ENCODE assay signal across 8 mouse cellular contexts in genomic region chr4:43655656-43656338, GRCm38 (mm10). TPM values are rescaled to one million over a fixed set of nuclear protein-coding genes. Genes with fewer than 3 reads are reported as not detected.
DNase-seq lines count a peak whose midpoint lies in the region; ATAC-seq and TF ChIP-seq lines count a peak whose summit lies in the region.

No protein-coding gene starts in this region.

- H3K27ac ChIP-seq in liver, adult 2 months (replicated peaks; ENCODE audit: insufficient read depth, low read depth, low read length): peak overlapping the region; percentile 97
- H3K27ac ChIP-seq in embryonic facial prominence, embryonic 13.5 days: peak overlapping the region; percentile 87
- H3K27ac ChIP-seq in midbrain, embryonic 14.5 days (replicated peaks; ENCODE audit: low read depth, low read length): peak overlapping the region; percentile 92

- H3K4me1 ChIP-seq in liver, adult 2 months (ENCODE audit: control insufficient read depth, insufficient read depth, low read length): peaks cover 4% of the 10 kb centered on the region
- H3K4me1 ChIP-seq in embryonic facial prominence, embryonic 13.5 days: peaks cover 15% of the 10 kb centered on the region
- peaks cover 4% of the 10 kb centered on the region; the same call in 1 of the 2 replicates for H3K4me1 ChIP-seq in midbrain, embryonic 14.5 days (ENCODE audit: control insufficient read depth, insufficient read depth, low read length)

- 0 out of 2 replicates have a peak, but pooled peaks cover 2% of the 10 kb centered on the region for H3K79me2 ChIP-seq in liver, adult 2 months (ENCODE audit: control insufficient read depth, insufficient read depth, low read length)

- peak overlapping the region; percentile 91 for H3K4me3 ChIP-seq in liver, adult 2 months (ENCODE audit: insufficient read depth, low read depth, low read length)
- H3K4me3 ChIP-seq in embryonic facial prominence, embryonic 13.5 days: peak overlapping the region; percentile 79
- H3K4me3 ChIP-seq in midbrain, embryonic 14.5 days (replicated peaks; ENCODE audit: low read depth, low read length): peak overlapping the region; percentile 78

- WGBS in liver, adult 2 months: 3% methylated on average over 34 of the region's 34 CpGs
- WGBS in embryonic facial prominence, embryonic 13.5 days: 6% methylated on average over 24 of the region's 34 CpGs
- 5% methylated on average over 34 of the region's 34 CpGs for WGBS in midbrain, embryonic 14.5 days

- TF ChIP-seq POLR2A in liver, adult 2 months (IDR thresholded peaks at IDR 0.05; ENCODE audit: extremely low read depth, insufficient read depth, low read length): no peak

- H3K9me3 ChIP-seq in embryonic facial prominence, embryonic 13.5 days: no peaks in the 10 kb centered on the region
- H3K9me3 ChIP-seq in midbrain, embryonic 14.5 days (ENCODE audit: control insufficient read depth, low read length): no peaks in the 10 kb centered on the region

- peak overlapping the region; percentile 87 for H3K9ac ChIP-seq in liver, adult 2 months (ENCODE audit: low read depth, low read length)
- H3K9ac ChIP-seq in embryonic facial prominence, embryonic 13.5 days: peak overlapping the region; percentile 92
- H3K9ac ChIP-seq in midbrain, embryonic 14.5 days (replicated peaks; ENCODE audit: low read length): peak overlapping the region; percentile 84

- H3K4me2 ChIP-seq in embryonic facial prominence, embryonic 13.5 days: peak overlapping the region; percentile 88
- peak overlapping the region; percentile 88 for H3K4me2 ChIP-seq in midbrain, embryonic 14.5 days (ENCODE audit: low read length)

- peak; percentile 75 for DNase-seq in liver, adult 2 months (ENCODE audit: extremely low read depth, low read depth, low spot score)
- DNase-seq in liver (no peak), MN1 (ENCODE audit: low spot score) (no peak)
- peak; percentile 71 for DNase-seq in kidney, adult 8-10 months
- DNase-seq in midbrain, embryonic 14.5 days: peak; percentile 18
- DNase-seq in urinary bladder, postnatal 25 days (ENCODE audit: low spot score): no peak
- DNase-seq in lung, adult 18-20 months: no peak

- H3K36me3 ChIP-seq in liver, adult 2 months (ENCODE audit: control insufficient read depth, insufficient read depth, low read length): no peaks in the 10 kb centered on the region
- H3K36me3 ChIP-seq in embryonic facial prominence, embryonic 13.5 days: peaks cover 8% of the 10 kb centered on the region
- H3K36me3 ChIP-seq in midbrain, embryonic 14.5 days (ENCODE audit: control insufficient read depth, insufficient read depth, low read length): no peaks in the 10 kb centered on the region

- no peak; the same call in none of the 2 replicates for ATAC-seq in embryonic facial prominence, embryonic 13.5 days (ENCODE audit: insufficient number of reproducible peaks, insufficient read depth, low FRiP score, low TSS enrichment, low read depth)
- peak; percentile 49; the same call in 1 of the 2 replicates for ATAC-seq in midbrain, embryonic 14.5 days (ENCODE audit: low FRiP score, low TSS enrichment)

- no peak for TF ChIP-seq CTCF in liver, adult 2 months (IDR thresholded peaks at IDR 0.05; ENCODE audit: low read depth, low read length)

- no peaks in the 10 kb centered on the region for H3K27me3 ChIP-seq in liver, adult 2 months (ENCODE audit: control insufficient read depth, insufficient read depth, low read length)
- H3K27me3 ChIP-seq in embryonic facial prominence, embryonic 13.5 days: peaks cover 12% of the 10 kb centered on the region; the same call in 1 of the 2 replicates
- no peaks in the 10 kb centered on the region for H3K27me3 ChIP-seq in midbrain, embryonic 14.5 days (ENCODE audit: control insufficient read depth, insufficient read depth, low read length)

RNA-seq across cellular contexts. Expression of gene Hint2, which starts 0.5 kb away (rescaled TPM):
- total RNA-seq in liver, adult 2 months (2014; rRNA removed): 202 and 236 TPM in 2 replicates
- polyA plus RNA-seq in liver, adult 2 months (2012; rRNA removed): 215 and 231 TPM in 2 replicates
- 74.2 and 92.1 TPM in 2 replicates for polyA plus RNA-seq in embryonic facial prominence, embryonic 13.5 days (2015; fragmentation: Nextera tagmentation; extraction: Ambion mirVana)
- polyA plus RNA-seq in midbrain, embryonic 14.5 days (2014; fragmentation: Nextera tagmentation; extraction: Ambion mirVana): 68.8 and 81.3 TPM in 2 replicates

RNA-seq across cellular contexts. Expression of gene Spag8, which starts 2.4 kb away (rescaled TPM):
- 0.47 and 0.55 TPM in 2 replicates for total RNA-seq in liver, adult 2 months (2014; rRNA removed)
- 0.83 and 1.1 TPM in 2 replicates for polyA plus RNA-seq in liver, adult 2 months (2012; rRNA removed)
- polyA plus RNA-seq in embryonic facial prominence, embryonic 13.5 days (2015; fragmentation: Nextera tagmentation; extraction: Ambion mirVana): 1.1 and 1.8 TPM in 2 replicates
- polyA plus RNA-seq in midbrain, embryonic 14.5 days (2014; fragmentation: Nextera tagmentation; extraction: Ambion mirVana): 5.1 and 5.8 TPM in 2 replicates

RNA-seq across cellular contexts. Expression of gene Tmem8b, which starts 13.0 kb away (rescaled TPM):
- 0.46 and 0.81 TPM in 2 replicates for total RNA-seq in liver, adult 2 months (2014; rRNA removed)
- polyA plus RNA-seq in liver, adult 2 months (2012; rRNA removed): 1.8 and 1.9 TPM in 2 replicates
- polyA plus RNA-seq in embryonic facial prominence, embryonic 13.5 days (2015; fragmentation: Nextera tagmentation; extraction: Ambion mirVana): 7.2 and 8.4 TPM in 2 replicates
- 11.2 and 13.3 TPM in 2 replicates for polyA plus RNA-seq in midbrain, embryonic 14.5 days (2014; fragmentation: Nextera tagmentation; extraction: Ambion mirVana)

RNA-seq across cellular contexts. Expression of gene Fam221b, which starts 13.1 kb away (rescaled TPM):
- total RNA-seq in liver, adult 2 months (2014; rRNA removed): not detected in 2 replicates
- 0.02 TPM in 1 of 2 replicates, not detected in the other for polyA plus RNA-seq in liver, adult 2 months (2012; rRNA removed)
- polyA plus RNA-seq in embryonic facial prominence, embryonic 13.5 days (2015; fragmentation: Nextera tagmentation; extraction: Ambion mirVana): 3.4 and 4.2 TPM in 2 replicates
- polyA plus RNA-seq in midbrain, embryonic 14.5 days (2014; fragmentation: Nextera tagmentation; extraction: Ambion mirVana): 2.7 and 2.9 TPM in 2 replicates

RNA-seq across cellular contexts. Expression of gene Npr2, which starts 24.1 kb away (rescaled TPM):
- 22.9 and 29.2 TPM in 2 replicates for total RNA-seq in liver, adult 2 months (2014; rRNA removed)
- polyA plus RNA-seq in liver, adult 2 months (2012; rRNA removed): 24.1 and 39.1 TPM in 2 replicates
- 18.2 and 19.1 TPM in 2 replicates for polyA plus RNA-seq in embryonic facial prominence, embryonic 13.5 days (2015; fragmentation: Nextera tagmentation; extraction: Ambion mirVana)
- 15.1 and 16.2 TPM in 2 replicates for polyA plus RNA-seq in midbrain, embryonic 14.5 days (2014; fragmentation: Nextera tagmentation; extraction: Ambion mirVana)

Comparison
In these comparisons a context has a peak if more than half of its experiments do, and no peak if none do; other contexts are left out.
1. DNase-seq: peak in liver, adult 2 months (single experiment), kidney, adult 8-10 months (2 of 2) and midbrain, embryonic 14.5 days (single experiment); none in liver (single experiment), MN1 (single experiment), urinary bladder, postnatal 25 days (single experiment) and lung, adult 18-20 months (0 of 2).
2. Peak in every context shown above with its lines, with median percentiles within 50 percentile points of each other: H3K27ac ChIP-seq, H3K4me3 ChIP-seq and H3K9ac ChIP-seq.